Mouse (Mus musculus) erythroblast, embryonic 14.5 days (primary cell): ENCODE measurements around the gene Gm27179.
"Not testable (repeated sequence)": the region's sequence is repeated elsewhere in the genome, so short reads cannot be mapped to it uniquely, and the experiment has no call there.

Experiments used
- GATA1 ChIP-seq: IDR thresholded peaks from 2 replicates; pipeline ENCODE4 v1.6.1; 2012; ENCODE audit warnings: low read length, inconsistent platforms, mixed read lengths
- TAL1 ChIP-seq: IDR thresholded peaks from 3 replicates; pipeline ENCODE4 v1.6.1; 2012; ENCODE audit warnings: low read length, inconsistent platforms, mixed read lengths

GRCm38 (mm10) chr14:69512449-69512848 lies at the start of gene Gm27179:
- TF ChIP-seq GATA1, TAL1: not testable (repeated sequence)
